Comparison of ENCODE assay signal across 8 mouse cellular contexts in the genomic region with DNA sequence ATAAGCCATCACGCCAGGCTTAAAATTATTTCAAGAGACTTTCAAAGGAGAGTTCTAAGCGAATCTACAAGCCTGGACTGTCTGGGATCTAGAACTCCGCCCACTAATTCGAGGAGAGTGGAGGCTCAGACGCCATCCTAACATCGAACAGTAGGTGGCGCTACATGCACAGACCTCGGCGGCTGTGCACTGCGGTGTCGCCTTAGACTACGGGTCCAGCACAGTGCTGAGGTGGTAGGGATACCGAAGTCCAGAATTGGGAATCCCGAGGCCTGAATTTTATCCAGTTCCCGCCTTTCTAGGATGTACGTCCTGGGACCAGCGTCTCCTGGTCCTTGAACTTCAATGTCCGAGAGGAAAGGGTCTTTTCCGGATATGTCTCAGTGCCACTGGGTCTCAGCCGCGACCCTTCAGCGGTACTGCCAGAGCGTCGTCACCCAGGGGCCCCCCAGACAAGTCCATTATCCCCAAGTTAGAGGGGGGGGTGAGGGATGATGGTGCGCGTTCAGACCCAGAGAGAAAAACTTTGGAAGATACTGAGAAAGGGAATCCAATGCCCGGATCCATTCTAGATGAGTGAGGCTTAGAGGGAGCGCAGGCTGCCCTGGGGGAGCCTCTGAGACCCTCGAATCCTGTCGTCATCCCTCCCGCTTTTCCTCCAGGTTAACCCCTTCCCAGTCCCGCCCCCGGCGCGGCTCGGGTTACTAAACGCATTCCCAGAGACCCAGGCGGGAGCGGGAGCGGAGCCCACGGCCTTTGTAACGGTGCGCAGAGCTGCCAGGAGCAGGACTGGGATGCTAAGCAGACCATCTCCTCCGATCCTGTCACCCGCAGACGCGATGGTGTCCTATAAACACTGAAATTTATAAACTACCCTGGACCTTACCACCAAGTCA. TPM values are rescaled to one million over a fixed set of nuclear protein-coding genes. Genes with fewer than 3 reads are reported as not detected.
DNase-seq lines count a peak whose midpoint lies in the region; TF ChIP-seq lines count a peak whose summit lies in the region.

No protein-coding gene starts in this region.

- H3K36me3 ChIP-seq in megakaryocyte, embryonic 14.5 days (replicated peaks; ENCODE audit: low read length), result peaks cover 2% of the 10 kb centered on the region

- no peaks in the 10 kb centered on the region for H3K9me3 ChIP-seq in megakaryocyte, embryonic 14.5 days

- intact Hi-C loops in left cerebral cortex, adult 2 months (cut with DNase I), result loop anchor here (1.0 to 10.0 kb wide), 6 partner anchors 25 to 349 kb away; a partner anchor contains a TSS

- peak; percentile 80 for DNase-seq in T-cell, adult 2 months (ENCODE audit: low spot score)
- peak; percentile 91 to 93 for DNase-seq in cerebellum, postnatal 4 days (ENCODE audit: low spot score in 2 of 2)
- DNase-seq in gastrocnemius, adult 8-10 months (ENCODE audit: low spot score in 2 of 2), result peak; percentile 79 to 83
- peak; percentile 92 for DNase-seq in hindlimb bud, embryonic 11.5 days (ENCODE audit: extremely low spot score, low read depth, low spot score)
- peak; percentile 88 to 96 for DNase-seq in left cerebral cortex, adult 2 months (ENCODE audit: extremely low spot score in 1 of 2, low spot score in 2 of 2)
- DNase-seq in right cerebral cortex, adult 2 months (ENCODE audit: low spot score in 2 of 2), result peak; percentile 93 to 95
- DNase-seq in urinary bladder, postnatal 10 days (ENCODE audit: low spot score), result peak; percentile 71

- no peak overlapping the region for H3K27ac ChIP-seq in left cerebral cortex, adult 2 months

- peak; percentile 97 for TF ChIP-seq CTCF in left cerebral cortex, adult 2 months (IDR thresholded peaks at IDR 0.05)

- H3K4me3 ChIP-seq in left cerebral cortex, adult 2 months, result peak overlapping the region; percentile 14; the same call in 1 of the 2 replicates
- H3K4me3 ChIP-seq in megakaryocyte, embryonic 14.5 days (replicated peaks), result peak overlapping the region; percentile 75

- peaks cover 65% of the 10 kb centered on the region for H3K4me1 ChIP-seq in megakaryocyte, embryonic 14.5 days

- H3K27me3 ChIP-seq in megakaryocyte, embryonic 14.5 days (replicated peaks), result peaks cover 89% of the 10 kb centered on the region

RNA-seq across cellular contexts. Expression of a gene that starts 1.3 kb away (rescaled TPM):
- 10 to 100 TPM; 33.6 to 50.3 (median 43.1) TPM for total RNA-seq in gastrocnemius, adult 8-10 months (2022)
- total RNA-seq in left cerebral cortex, adult 2 months (2021), result 10 to 100 TPM; 48.1 to 51.2 TPM
- 0.28 TPM in 1 of 2 replicates, not detected in the other for polyA plus RNA-seq in megakaryocyte, embryonic 14.5 days (2012; ENCODE audit: insufficient read depth, low replicate concordance)

RNA-seq across cellular contexts. Expression of a gene that starts 19.6 kb away (rescaled TPM):
- 1 to 10 TPM; 1.8 to 3.9 (median 2.7) TPM for total RNA-seq in gastrocnemius, adult 8-10 months (2022)
- total RNA-seq in left cerebral cortex, adult 2 months (2021), result 10 to 100 TPM; 23.2 to 40.3 TPM
- polyA plus RNA-seq in megakaryocyte, embryonic 14.5 days (2012; ENCODE audit: insufficient read depth, low replicate concordance), result 214 and 344 TPM in 2 replicates

RNA-seq across cellular contexts. Expression of a gene that starts 21.0 kb away (rescaled TPM):
- under 1 TPM in 1 of 4 experiments, not detected in 3; 0.53 TPM for total RNA-seq in gastrocnemius, adult 8-10 months (2022)
- not detected for total RNA-seq in left cerebral cortex, adult 2 months (2021)
- polyA plus RNA-seq in megakaryocyte, embryonic 14.5 days (2012; ENCODE audit: insufficient read depth, low replicate concordance), result 1.4 and 7.6 TPM in 2 replicates

Comparison
In these comparisons a context has a peak if more than half of its experiments do, and no peak if none do; other contexts are left out.
1. RNA of a gene that starts 19.6 kb away (total RNA-seq): 23.2 to 40.3 TPM in left cerebral cortex, adult 2 months; 1.8 to 3.9 TPM in gastrocnemius, adult 8-10 months; every median in the first group is over 4 times any median in the second.
2. Peak in every context shown above with its lines, with median percentiles within 50 percentile points of each other: DNase-seq.